Comparison of ENCODE assay signal across 8 mouse cellular contexts in genomic region chr1:42850663-42851397, GRCm38 (mm10). TPM values are rescaled to one million over a fixed set of nuclear protein-coding genes. Genes with fewer than 3 reads are reported as not detected.
DNase-seq lines count a peak whose midpoint lies in the region; ATAC-seq and TF ChIP-seq lines count a peak whose summit lies in the region.

TSS of gene Mrps9 (plus strand) at chr1:42851233.

- peaks cover 9% of the 10 kb centered on the region for H3K4me1 ChIP-seq in heart, embryonic 12.5 days (replicated peaks)
- no peaks in the 10 kb centered on the region for H3K4me1 ChIP-seq in kidney, postnatal 0 days (replicated peaks; ENCODE audit: insufficient read depth, low read length)
- H3K4me1 ChIP-seq in liver, embryonic 11.5 days (replicated peaks; ENCODE audit: control insufficient read depth, insufficient read depth, low read length), result peaks cover 3% of the 10 kb centered on the region; the same call in 1 of the 2 replicates
- H3K4me1 ChIP-seq in stomach, embryonic 14.5 days (ENCODE audit: control insufficient read depth, insufficient read depth, low read length), result 0 out of 2 replicates have a peak, but pooled peaks cover 4% of the 10 kb centered on the region

- WGBS in heart, embryonic 12.5 days, result under 1% methylated on average over 23 of the region's 23 CpGs
- WGBS in kidney, postnatal 0 days, result under 1% methylated on average over 23 of the region's 23 CpGs
- WGBS in liver, embryonic 11.5 days, result under 1% methylated on average over 22 of the region's 23 CpGs
- WGBS in stomach, embryonic 14.5 days, result 0% methylated on average over 23 of the region's 23 CpGs

- no peaks in the 10 kb centered on the region for H3K27me3 ChIP-seq in heart, embryonic 12.5 days (replicated peaks)
- no peaks in the 10 kb centered on the region for H3K27me3 ChIP-seq in kidney, postnatal 0 days (ENCODE audit: insufficient read depth, low read length)
- no peaks in the 10 kb centered on the region for H3K27me3 ChIP-seq in liver, embryonic 11.5 days (replicated peaks; ENCODE audit: control insufficient read depth, insufficient read depth, low read length)
- no peaks in the 10 kb centered on the region for H3K27me3 ChIP-seq in stomach, embryonic 14.5 days (ENCODE audit: control insufficient read depth, insufficient read depth, low read length)

- TF ChIP-seq CTCF in kidney, postnatal 0 days (IDR thresholded peaks at IDR 0.05; ENCODE audit: low read depth), result peak; percentile 35

- peak; percentile 99 for DNase-seq in CD4-positive helper T cell, adult 2 months (ENCODE audit: low read depth, low spot score)
- DNase-seq in brain, embryonic 18.5 days (ENCODE audit: low read depth, low spot score), result peak; percentile 92
- DNase-seq in kidney, postnatal 0 days (ENCODE audit: low spot score), result peak; percentile 98
- peak; percentile 95 for DNase-seq in liver, embryonic 11.5 days (ENCODE audit: low spot score)
- DNase-seq in naive thymus-derived CD4-positive, alpha-beta T cell, adult 2 months (ENCODE audit: low read depth), result peak; percentile 99

- H3K4me2 ChIP-seq in heart, embryonic 12.5 days, result peak within 1 kb of the TSS; percentile 95
- peak within 1 kb of the TSS; percentile 69 for H3K4me2 ChIP-seq in kidney, postnatal 0 days (ENCODE audit: low read length)
- H3K4me2 ChIP-seq in liver, embryonic 11.5 days, result peak within 1 kb of the TSS; percentile 83
- peak within 1 kb of the TSS; percentile 81 for H3K4me2 ChIP-seq in stomach, embryonic 14.5 days (replicated peaks; ENCODE audit: low read depth, low read length)

- H3K9me3 ChIP-seq in heart, embryonic 12.5 days (replicated peaks), result no peaks in the 10 kb centered on the region
- no peaks in the 10 kb centered on the region for H3K9me3 ChIP-seq in kidney, postnatal 0 days (replicated peaks; ENCODE audit: low read length)
- H3K9me3 ChIP-seq in liver, embryonic 11.5 days (ENCODE audit: control insufficient read depth, low read length), result no peaks in the 10 kb centered on the region
- no peaks in the 10 kb centered on the region for H3K9me3 ChIP-seq in stomach, embryonic 14.5 days (ENCODE audit: control insufficient read depth, low read depth, low read length)

- H3K36me3 ChIP-seq in heart, embryonic 12.5 days, result no peaks in the 10 kb centered on the region
- no peaks in the 10 kb centered on the region for H3K36me3 ChIP-seq in kidney, postnatal 0 days (ENCODE audit: insufficient read depth, low read length)
- no peaks in the 10 kb centered on the region for H3K36me3 ChIP-seq in liver, embryonic 11.5 days (ENCODE audit: control insufficient read depth, insufficient read depth, low read length)
- no peaks in the 10 kb centered on the region for H3K36me3 ChIP-seq in stomach, embryonic 14.5 days (ENCODE audit: control insufficient read depth, insufficient read depth, low read length)

- H3K9ac ChIP-seq in heart, embryonic 12.5 days, result peak within 1 kb of the TSS; percentile 89
- H3K9ac ChIP-seq in kidney, postnatal 0 days (ENCODE audit: low read depth, low read length), result peak within 1 kb of the TSS; percentile 91
- H3K9ac ChIP-seq in liver, embryonic 11.5 days (ENCODE audit: low read depth, low read length), result peak within 1 kb of the TSS; percentile 69
- H3K9ac ChIP-seq in stomach, embryonic 14.5 days (replicated peaks; ENCODE audit: low read depth, low read length), result peak within 1 kb of the TSS; percentile 76

- peak within 1 kb of the TSS; percentile 94 for H3K4me3 ChIP-seq in heart, embryonic 12.5 days
- peak within 1 kb of the TSS; percentile 96 for H3K4me3 ChIP-seq in kidney, postnatal 0 days (replicated peaks; ENCODE audit: low read depth, low read length)
- peak within 1 kb of the TSS; percentile 75 for H3K4me3 ChIP-seq in liver, embryonic 11.5 days (ENCODE audit: low read depth, low read length)
- peak within 1 kb of the TSS; percentile 75 for H3K4me3 ChIP-seq in stomach, embryonic 14.5 days (ENCODE audit: low read depth, low read length)

- peak; percentile 99 for ATAC-seq in erythroid progenitor cell, adult 5-6 weeks (replicated peaks; ENCODE audit: low FRiP score, poor library complexity, severe bottlenecking)
- ATAC-seq in heart, embryonic 12.5 days (ENCODE audit: insufficient number of reproducible peaks, low FRiP score), result peak; percentile 99
- ATAC-seq in kidney, postnatal 0 days (replicated peaks; ENCODE audit: low FRiP score, low read depth), result peak; percentile 99
- peak; percentile 99 for ATAC-seq in liver, embryonic 11.5 days (replicated peaks; ENCODE audit: low FRiP score)
- peak; percentile 99 for ATAC-seq in stomach, embryonic 14.5 days (ENCODE audit: insufficient number of reproducible peaks, insufficient read depth, low FRiP score, low read depth)

- H3K27ac ChIP-seq in heart, embryonic 12.5 days (ENCODE audit: poor library complexity, severe bottlenecking), result peak within 1 kb of the TSS; percentile 65
- peak within 1 kb of the TSS; percentile 85 for H3K27ac ChIP-seq in kidney, postnatal 0 days
- H3K27ac ChIP-seq in liver, embryonic 11.5 days (ENCODE audit: low read depth, low read length), result no peak within 1 kb of the TSS
- peak within 1 kb of the TSS; percentile 48; the same call in 1 of the 2 replicates for H3K27ac ChIP-seq in stomach, embryonic 14.5 days (ENCODE audit: low read length)

RNA-seq across cellular contexts. Expression of gene Mrps9, which starts in this region (rescaled TPM):
- total RNA-seq in erythroid progenitor cell, adult 5-6 weeks (2015; ENCODE audit: low replicate concordance), result 11.2 and 11.7 TPM in 2 replicates
- total RNA-seq in erythroid progenitor cell, adult 5-6 weeks (2017; ENCODE audit: low replicate concordance), result 11.8 and 23.0 TPM in 2 replicates
- polyA plus RNA-seq in heart, embryonic 12.5 days (2016; fragmentation: Nextera tagmentation; extraction: Ambion mirVana), result 57.7 and 61.1 TPM in 2 replicates
- 54.8 and 56.4 TPM in 2 replicates for polyA plus RNA-seq in kidney, postnatal 0 days (2015; fragmentation: Nextera tagmentation; extraction: Ambion mirVana)
- polyA plus RNA-seq in liver, embryonic 11.5 days (2014; fragmentation: Nextera tagmentation; extraction: Ambion mirVana), result 57.8 and 65.5 TPM in 2 replicates
- 49.7 and 54.6 TPM in 2 replicates for polyA plus RNA-seq in stomach, embryonic 14.5 days (2014; fragmentation: Nextera tagmentation; extraction: Ambion mirVana)
